In the genomic region with DNA sequence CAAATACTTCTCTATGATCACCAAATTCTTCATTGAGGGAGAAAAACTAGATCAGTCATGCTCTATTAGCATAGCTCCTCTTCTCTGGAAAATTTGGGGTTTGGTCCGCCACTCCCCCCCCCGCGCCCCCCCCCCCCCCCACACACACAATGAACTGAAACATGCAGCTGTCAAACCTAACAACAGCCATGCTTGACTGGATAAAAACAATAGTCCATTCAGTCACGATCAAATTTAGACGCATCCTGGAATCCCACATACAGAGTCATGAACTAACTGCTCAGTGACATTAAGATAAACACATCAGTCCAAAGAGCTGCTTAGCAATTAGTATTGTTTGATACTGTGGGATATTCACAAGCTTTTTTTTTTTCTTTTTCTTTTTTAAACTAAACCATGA, we compare ENCODE assay signal across 19 mouse cellular contexts. TPM values are rescaled to one million over a fixed set of nuclear protein-coding genes. Genes with fewer than 3 reads are reported as not detected.
DNase-seq lines count a peak whose midpoint lies in the region; ATAC-seq and TF ChIP-seq lines count a peak whose summit lies in the region.
"Had no signal": no experiment of that assay in that cellular context is flagged by ENCODE, and none has a peak within 500 bp of the region (broad histone marks: within the 10 kb centered on the region; RNA-seq: fewer than 3 reads in every experiment).

No protein-coding gene starts in this region.

- no peak overlapping the region for H3K4me2 ChIP-seq in midbrain, embryonic 12.5 days (replicated peaks)
- no peak overlapping the region for H3K4me2 ChIP-seq in forebrain, embryonic 15.5 days (replicated peaks)
- H3K4me2 ChIP-seq in neural tube, embryonic 13.5 days: no peak overlapping the region
- H3K4me2 ChIP-seq: embryonic facial prominence, embryonic 12.5 days; heart, embryonic 11.5 days had no signal

- no peak for TF ChIP-seq CTCF in brain, embryonic 14.5 days (IDR thresholded peaks at IDR 0.05; ENCODE audit: borderline replicate concordance, extremely low read depth, insufficient read depth, insufficient read length)
- TF ChIP-seq CTCF in gastrocnemius, adult 2 months (IDR thresholded peaks at IDR 0.05): no peak

- no peak for TF ChIP-seq POLR2A in brain, embryonic 14.5 days (IDR thresholded peaks at IDR 0.05; ENCODE audit: borderline replicate concordance, extremely low read depth, insufficient read depth, insufficient read length, poor library complexity, severe bottlenecking)

- no peaks in the 10 kb centered on the region for H3K36me3 ChIP-seq in midbrain, embryonic 12.5 days
- H3K36me3 ChIP-seq in midbrain, embryonic 10.5 days: no peaks in the 10 kb centered on the region
- no peaks in the 10 kb centered on the region for H3K36me3 ChIP-seq in forebrain, embryonic 15.5 days
- H3K36me3 ChIP-seq in neural tube, embryonic 13.5 days: no peaks in the 10 kb centered on the region
- H3K36me3 ChIP-seq: embryonic facial prominence, embryonic 12.5 days had no signal

- intact Hi-C loops in gastrocnemius, adult 2 months (cut with DNase I): no loop called here

- no peak overlapping the region for H3K4me3 ChIP-seq in midbrain, embryonic 12.5 days
- no peak overlapping the region for H3K4me3 ChIP-seq in midbrain, embryonic 10.5 days
- H3K4me3 ChIP-seq in forebrain, embryonic 15.5 days: no peak overlapping the region
- H3K4me3 ChIP-seq in neural tube, embryonic 13.5 days: no peak overlapping the region
- no peak overlapping the region for H3K4me3 ChIP-seq in gastrocnemius, adult 2 months
- H3K4me3 ChIP-seq: embryonic facial prominence, embryonic 12.5 days; myocyte had no signal

- H3K4me1 ChIP-seq in midbrain, embryonic 12.5 days: no peaks in the 10 kb centered on the region
- peaks cover 5% of the 10 kb centered on the region; the same call in 1 of the 2 replicates for H3K4me1 ChIP-seq in midbrain, embryonic 10.5 days
- no peaks in the 10 kb centered on the region for H3K4me1 ChIP-seq in forebrain, embryonic 15.5 days
- peaks cover 3% of the 10 kb centered on the region for H3K4me1 ChIP-seq in neural tube, embryonic 13.5 days (replicated peaks)

- DNase-seq in midbrain, embryonic 10.5 days (ENCODE audit: low spot score): no peak
- peak; percentile 74 for DNase-seq in brain, embryonic 14.5 days (ENCODE audit: low read depth)
- DNase-seq in gastrocnemius, adult 2 months: no peak
- DNase-seq in ovary, postnatal 14 days (ENCODE audit: low spot score): no peak
- DNase-seq in spleen, adult 18-20 months: no peak
- DNase-seq: cerebellum, adult 9-10 months; gastrocnemius, postnatal 36 days; kidney, adult 18-20 months; kidney, postnatal 14 days; liver; lung, adult 18-20 months; right cerebral cortex, postnatal 4 days had no signal

- WGBS in midbrain, embryonic 12.5 days: 22% methylated on average over 5 of the region's 5 CpGs
- WGBS in midbrain, embryonic 10.5 days: 34% methylated on average over 5 of the region's 5 CpGs
- WGBS in forebrain, embryonic 15.5 days: 26% methylated on average over 5 of the region's 5 CpGs
- 6% methylated on average over 5 of the region's 5 CpGs for WGBS in neural tube, embryonic 13.5 days

- no peak overlapping the region for H3K9ac ChIP-seq in midbrain, embryonic 12.5 days (replicated peaks)
- no peak overlapping the region for H3K9ac ChIP-seq in forebrain, embryonic 15.5 days (replicated peaks)
- no peak overlapping the region for H3K9ac ChIP-seq in neural tube, embryonic 13.5 days
- H3K9ac ChIP-seq: embryonic facial prominence, embryonic 12.5 days had no signal

- H3K9me3 ChIP-seq in midbrain, embryonic 12.5 days: no peaks in the 10 kb centered on the region
- no peaks in the 10 kb centered on the region for H3K9me3 ChIP-seq in midbrain, embryonic 10.5 days (replicated peaks)
- no peaks in the 10 kb centered on the region for H3K9me3 ChIP-seq in forebrain, embryonic 15.5 days
- no peaks in the 10 kb centered on the region for H3K9me3 ChIP-seq in neural tube, embryonic 13.5 days
- H3K9me3 ChIP-seq: embryonic facial prominence, embryonic 12.5 days had no signal

- no peaks in the 10 kb centered on the region for H3K27me3 ChIP-seq in midbrain, embryonic 12.5 days
- H3K27me3 ChIP-seq in midbrain, embryonic 10.5 days (ENCODE audit: low read depth, poor library complexity, severe bottlenecking): no peaks in the 10 kb centered on the region
- no peaks in the 10 kb centered on the region for H3K27me3 ChIP-seq in forebrain, embryonic 15.5 days
- no peaks in the 10 kb centered on the region for H3K27me3 ChIP-seq in neural tube, embryonic 13.5 days
- H3K27me3 ChIP-seq: embryonic facial prominence, embryonic 12.5 days had no signal

- no peak overlapping the region for H3K27ac ChIP-seq in midbrain, embryonic 12.5 days (replicated peaks)
- H3K27ac ChIP-seq in midbrain, embryonic 10.5 days (replicated peaks): no peak overlapping the region
- H3K27ac ChIP-seq in forebrain, embryonic 15.5 days (replicated peaks): no peak overlapping the region
- H3K27ac ChIP-seq in neural tube, embryonic 13.5 days (replicated peaks): no peak overlapping the region
- no peak overlapping the region for H3K27ac ChIP-seq in gastrocnemius, adult 2 months
- H3K27ac ChIP-seq: embryonic facial prominence, embryonic 12.5 days; macrophage had no signal

- peak; percentile 75; the same call in 1 of the 2 replicates for ATAC-seq in midbrain, embryonic 12.5 days (ENCODE audit: low FRiP score, low read depth)
- ATAC-seq in forebrain, embryonic 15.5 days (replicated peaks): 0 out of 2 replicates have a peak, but pooled peaks have one; percentile 48
- peak; percentile 65; the same call in 1 of the 2 replicates for ATAC-seq in neural tube, embryonic 13.5 days (ENCODE audit: low read depth)

RNA-seq across cellular contexts. Expression of a gene that starts 14.2 kb away (rescaled TPM):
- polyA plus RNA-seq in midbrain, embryonic 12.5 days (2016; fragmentation: Nextera tagmentation; extraction: Ambion mirVana): 108 and 111 TPM in 2 replicates
- 48.0 and 54.3 TPM in 2 replicates for polyA plus RNA-seq in midbrain, embryonic 10.5 days (2016; fragmentation: Nextera tagmentation; extraction: Ambion mirVana)
- polyA plus RNA-seq in brain, embryonic 14.5 days (2012; rRNA removed): 42.1 and 52.2 TPM in 2 replicates
- polyA plus RNA-seq in forebrain, embryonic 15.5 days (2015; fragmentation: Nextera tagmentation; extraction: Ambion mirVana): 79.6 and 88.7 TPM in 2 replicates
- polyA plus RNA-seq in neural tube, embryonic 13.5 days (2015; fragmentation: Nextera tagmentation; extraction: Ambion mirVana): 102 and 114 TPM in 2 replicates
- total RNA-seq in gastrocnemius, adult 2 months (2021): 1 to 10 TPM; 3.0 to 9.5 TPM
